Mouse (Mus musculus): ENCODE measurements at regions not wholly inside any gene's neighbourhood (a gene's known extent, or its start where the extent isn't known, plus 50 kb on each side); places are given as distances from the start of the nearest gene placed in this dataset.

DNA sequence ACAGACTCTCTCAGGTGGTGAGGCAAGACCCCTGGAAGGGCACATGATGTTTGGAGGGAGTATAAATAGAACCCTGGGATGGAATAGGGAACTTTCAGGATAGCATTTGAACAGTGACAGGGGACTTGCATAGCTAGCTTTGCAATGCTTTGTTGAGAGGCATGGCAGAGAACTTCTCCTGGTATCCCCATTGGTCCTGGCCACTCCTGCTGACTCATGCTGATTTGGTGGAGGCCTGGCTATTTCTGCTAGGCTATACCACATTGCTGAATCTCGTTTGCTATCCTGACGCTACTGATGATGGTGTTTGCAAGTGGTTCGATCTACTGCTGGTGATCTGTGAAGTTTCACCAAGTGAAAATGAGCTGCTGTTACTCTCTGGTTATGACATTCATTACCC, 276.7 kb upstream of the Klf3 start:
- WGBS = 85% methylated on average over 3 of the region's 3 CpGs

GRCm38 (mm10) chr5:64527962-64528361, 275.2 kb upstream of the Klf3 start:
- no peak for ATAC-seq (replicated peaks)
- Histone ChIP-seq H3K4me2 (replicated peaks) (no peak overlapping the region), H3K9ac (replicated peaks) (no peak overlapping the region), H3K27me3 (no peaks in the 10 kb centered on the region), H3K4me3 (no peak overlapping the region), H3K9me3 (no peaks in the 10 kb centered on the region), H3K36me3 (no peaks in the 10 kb centered on the region), H3K4me1 (no peaks in the 10 kb centered on the region), H3K27ac (replicated peaks) (no peak overlapping the region)
- 77% methylated on average over 3 of the region's 3 CpGs for WGBS

More for the DNA sequence above, 276.7 kb upstream of the Klf3 start:
- no peaks in the 10 kb centered on the region for H3K27me3 ChIP-seq
- H3K4me1 ChIP-seq = no peaks in the 10 kb centered on the region
- H3K27ac ChIP-seq (replicated peaks) = no peak overlapping the region
- no peak for ATAC-seq (replicated peaks)
- H3K9me3 ChIP-seq = no peaks in the 10 kb centered on the region
- no peak overlapping the region for H3K9ac ChIP-seq (replicated peaks)
- H3K36me3 ChIP-seq = no peaks in the 10 kb centered on the region
- no peak overlapping the region for H3K4me2 ChIP-seq (replicated peaks)
- H3K4me3 ChIP-seq = no peak overlapping the region

GRCm38 (mm10) chr5:64534371-64534770, 268.8 kb upstream of the Klf3 start:
- Histone ChIP-seq H3K4me2 (replicated peaks) (no peak overlapping the region), H3K4me1 (no peaks in the 10 kb centered on the region), H3K9ac (replicated peaks) (no peak overlapping the region), H3K36me3 (no peaks in the 10 kb centered on the region), H3K4me3 (no peak overlapping the region), H3K9me3 (no peaks in the 10 kb centered on the region), H3K27ac (replicated peaks) (no peak overlapping the region), H3K27me3 (no peaks in the 10 kb centered on the region)
- WGBS = 89% methylated on average over 4 of the region's 4 CpGs
- ATAC-seq (replicated peaks) = no peak

DNA sequence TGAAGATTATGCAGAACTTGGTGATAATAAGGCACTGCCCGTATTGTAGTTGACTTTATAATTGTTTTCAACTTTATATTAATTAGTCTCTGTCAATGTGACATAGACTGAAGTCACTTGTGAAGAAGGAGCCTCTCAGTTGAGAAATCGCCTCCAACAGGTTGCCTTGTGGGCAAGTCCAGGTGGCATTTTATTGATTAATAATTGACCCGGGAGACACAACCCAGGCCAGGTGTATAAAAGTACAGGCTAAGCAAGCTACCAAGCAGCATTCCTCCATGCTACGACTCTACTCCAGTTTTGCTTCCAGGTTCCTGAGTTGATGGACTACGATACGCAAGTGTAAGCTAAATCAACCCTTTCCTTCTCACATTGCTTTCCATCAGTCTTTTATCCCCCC, 268.2 kb upstream of the Klf3 start:
- H3K9me3 ChIP-seq = no peaks in the 10 kb centered on the region
- no peak overlapping the region for H3K27ac ChIP-seq (replicated peaks)
- H3K4me3 ChIP-seq = no peak overlapping the region
- WGBS = 96% methylated on average over 6 of the region's 6 CpGs
- no peak overlapping the region for H3K9ac ChIP-seq (replicated peaks)
- H3K4me1 ChIP-seq = no peaks in the 10 kb centered on the region
- no peaks in the 10 kb centered on the region for H3K27me3 ChIP-seq
- H3K36me3 ChIP-seq = no peaks in the 10 kb centered on the region
- ATAC-seq (replicated peaks) = no peak
- no peak overlapping the region for H3K4me2 ChIP-seq (replicated peaks)

- Histone ChIP-seq H3K9ac (replicated peaks) (no peak overlapping the region), H3K27me3 (no peaks in the 10 kb centered on the region), H3K4me1 (no peaks in the 10 kb centered on the region), H3K27ac (replicated peaks) (no peak overlapping the region), H3K9me3 (no peaks in the 10 kb centered on the region), H3K4me3 (no peak overlapping the region), H3K36me3 (no peaks in the 10 kb centered on the region), H3K4me2 (replicated peaks) (no peak overlapping the region)
- 94% methylated on average over 4 of the region's 4 CpGs for WGBS
- no peak for ATAC-seq (replicated peaks)
Measured at GRCm38 (mm10) chr5:64535546-64535945, 267.6 kb upstream of the Klf3 start.

- no peaks in the 10 kb centered on the region for H3K4me1 ChIP-seq
- no peak overlapping the region for H3K27ac ChIP-seq (replicated peaks)
- H3K4me3 ChIP-seq = no peak overlapping the region
- H3K27me3 ChIP-seq = no peaks in the 10 kb centered on the region
- no peaks in the 10 kb centered on the region for H3K36me3 ChIP-seq
- 83% methylated on average over 20 of the region's 20 CpGs for WGBS
- no peaks in the 10 kb centered on the region for H3K9me3 ChIP-seq
- ATAC-seq (replicated peaks) = no peak
- H3K4me2 ChIP-seq (replicated peaks) = no peak overlapping the region
- no peak overlapping the region for H3K9ac ChIP-seq (replicated peaks)
Measured at GRCm38 (mm10) chr5:64536393-64537112, 266.6 kb upstream of the Klf3 start.

DNA sequence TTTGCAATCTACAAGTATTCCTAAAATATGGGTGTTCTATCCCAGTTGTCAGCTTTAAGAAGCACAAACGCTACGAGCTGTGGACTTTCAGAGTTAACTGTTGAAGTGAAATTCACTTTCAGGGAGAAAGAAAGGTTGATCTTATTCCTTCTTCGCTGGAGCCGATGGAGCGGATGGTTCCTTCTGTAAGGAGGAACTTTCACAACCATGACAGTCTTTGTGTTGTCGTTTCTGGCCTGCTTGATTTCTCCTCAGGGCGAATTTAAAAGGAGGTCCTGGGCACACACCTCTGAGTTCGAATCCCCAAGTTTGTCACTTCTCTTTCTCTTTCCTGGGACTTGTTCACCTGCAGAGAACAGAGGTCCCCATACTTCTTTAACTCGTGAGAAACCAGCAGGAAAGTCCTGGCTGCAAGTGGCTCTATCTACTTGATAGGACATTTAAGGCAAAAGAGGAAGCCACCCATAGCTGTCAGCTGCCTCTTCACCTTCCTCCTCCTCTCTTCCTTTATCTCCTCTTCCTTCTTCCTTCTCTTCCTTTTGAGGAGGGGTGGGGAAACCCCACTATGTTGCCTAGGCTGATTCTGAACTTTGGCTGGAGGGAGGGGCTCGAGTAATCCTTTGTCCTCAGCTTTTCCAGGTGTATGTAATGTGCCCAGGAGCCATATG, 265.9 kb upstream of the Klf3 start:
- ATAC-seq (replicated peaks) = no peak
- Histone ChIP-seq H3K9me3 (no peaks in the 10 kb centered on the region), H3K9ac (replicated peaks) (no peak overlapping the region), H3K4me3 (no peak overlapping the region), H3K4me1 (no peaks in the 10 kb centered on the region), H3K27me3 (no peaks in the 10 kb centered on the region), H3K36me3 (no peaks in the 10 kb centered on the region), H3K4me2 (replicated peaks) (no peak overlapping the region), H3K27ac (replicated peaks) (no peak overlapping the region)
- WGBS = 88% methylated on average over 10 of the region's 10 CpGs

- Histone ChIP-seq H3K9me3 (no peaks in the 10 kb centered on the region), H3K36me3 (no peaks in the 10 kb centered on the region)
- no peak; the same call in 1 of the 2 replicates for ATAC-seq (replicated peaks)
Measured at GRCm38 (mm10) chr5:64541765-64542164, 261.4 kb upstream of the Klf3 start.

DNA sequence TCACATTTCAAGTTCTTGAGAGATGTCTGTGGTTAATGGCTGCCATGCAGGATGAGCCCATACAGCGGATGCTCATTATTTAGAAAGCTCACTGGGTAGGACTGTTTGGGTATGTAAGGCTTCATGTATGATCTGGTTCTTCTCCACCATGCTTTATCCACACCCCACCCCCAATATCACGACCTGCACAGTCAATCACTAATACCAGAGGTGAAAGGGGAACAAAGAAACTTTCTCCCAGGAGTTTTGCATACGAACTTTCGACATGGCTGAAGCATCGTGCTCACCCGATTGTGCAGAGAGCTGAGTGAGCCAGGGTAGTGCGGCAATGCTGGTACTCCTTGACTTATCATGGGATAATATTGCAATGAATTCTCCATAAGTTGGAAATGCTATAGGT, 247.3 kb upstream of the Klf3 start:
- Histone ChIP-seq H3K4me3 (no peak overlapping the region), H3K4me1 (no peaks in the 10 kb centered on the region), H3K9me3 (no peaks in the 10 kb centered on the region), H3K27ac (replicated peaks) (no peak overlapping the region), H3K4me2 (replicated peaks) (no peak overlapping the region), H3K27me3 (no peaks in the 10 kb centered on the region), H3K36me3 (no peaks in the 10 kb centered on the region), H3K9ac (replicated peaks) (no peak overlapping the region)
- WGBS = 86% methylated on average over 7 of the region's 7 CpGs
- no peak for ATAC-seq (replicated peaks)

More at GRCm38 (mm10) chr5:64541765-64542164, 261.4 kb upstream of the Klf3 start:
- H3K27ac ChIP-seq (replicated peaks) = no peak overlapping the region
- H3K4me2 ChIP-seq (replicated peaks) = no peak overlapping the region
- H3K9ac ChIP-seq (replicated peaks) = no peak overlapping the region
- no peak overlapping the region for H3K4me3 ChIP-seq
- H3K4me1 ChIP-seq = no peaks in the 10 kb centered on the region
- H3K27me3 ChIP-seq = no peaks in the 10 kb centered on the region

- 94% methylated on average over 13 of the region's 13 CpGs for WGBS
- Histone ChIP-seq H3K9me3 (no peaks in the 10 kb centered on the region), H3K36me3 (no peaks in the 10 kb centered on the region)
Measured at GRCm38 (mm10) chr5:64566451-64567390, 236.5 kb upstream of the Klf3 start.

DNA sequence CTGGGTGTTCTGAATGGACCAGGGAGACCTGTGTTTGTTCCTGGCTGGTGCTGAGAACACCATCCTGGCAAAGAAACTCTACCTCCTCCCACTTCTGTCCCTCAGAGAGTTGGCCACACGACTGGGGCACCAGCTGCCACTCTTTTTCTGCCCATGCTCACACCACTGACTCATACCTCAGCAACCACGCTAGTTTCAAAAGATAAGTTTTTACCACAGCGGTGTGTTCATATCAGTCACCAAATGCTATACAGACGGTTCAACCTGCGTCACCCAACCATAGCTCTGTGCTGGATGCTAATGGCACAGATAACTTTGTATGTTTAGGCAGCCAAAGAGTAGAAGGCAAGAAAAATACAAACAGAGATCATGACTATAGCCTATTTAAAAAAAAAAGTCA, 235.4 kb upstream of the Klf3 start:
- Histone ChIP-seq H3K36me3 (no peaks in the 10 kb centered on the region), H3K27ac (replicated peaks) (no peak overlapping the region), H3K9ac (replicated peaks) (no peak overlapping the region), H3K4me2 (replicated peaks) (no peak overlapping the region), H3K9me3 (no peaks in the 10 kb centered on the region), H3K27me3 (no peaks in the 10 kb centered on the region), H3K4me3 (no peak overlapping the region), H3K4me1 (no peaks in the 10 kb centered on the region)
- WGBS = 91% methylated on average over 5 of the region's 5 CpGs
- ATAC-seq (replicated peaks) = no peak

More at GRCm38 (mm10) chr5:64566451-64567390, 236.5 kb upstream of the Klf3 start:
- H3K27me3 ChIP-seq = no peaks in the 10 kb centered on the region
- H3K4me1 ChIP-seq = no peaks in the 10 kb centered on the region
- ATAC-seq (replicated peaks) = no peak
- H3K4me2 ChIP-seq (replicated peaks) = no peak overlapping the region
- no peak overlapping the region for H3K9ac ChIP-seq (replicated peaks)
- H3K4me3 ChIP-seq = no peak overlapping the region
- H3K27ac ChIP-seq (replicated peaks) = no peak overlapping the region

DNA sequence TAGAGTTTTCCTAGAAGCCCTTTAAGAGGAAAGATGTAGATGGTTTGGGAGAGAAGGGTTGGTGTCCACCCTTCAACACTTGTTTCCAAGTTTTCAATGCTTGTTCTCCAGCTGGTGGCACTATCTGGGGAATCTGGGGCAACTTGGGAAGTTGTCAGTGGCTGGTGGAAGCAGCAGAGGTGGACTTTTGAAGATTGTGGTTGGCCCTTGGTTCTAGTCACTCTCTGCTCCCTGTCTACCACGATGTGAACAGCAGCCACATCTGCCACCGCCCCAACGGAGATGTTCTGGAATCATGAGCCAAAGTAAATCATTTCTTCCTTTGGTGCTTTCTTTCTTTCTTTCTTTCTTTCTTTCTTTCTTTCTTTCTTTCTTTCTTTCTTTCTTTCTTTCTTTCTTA, 234.9 kb upstream of the Klf3 start:
- 95% methylated on average over 3 of the region's 3 CpGs for whole genome bisulfite sequencing
- no peaks in the 10 kb centered on the region for H3K27me3 ChIP-seq
- no peak overlapping the region for H3K4me2 ChIP-seq (replicated peaks)
- no peak overlapping the region for H3K4me3 ChIP-seq
- no peaks in the 10 kb centered on the region for H3K9me3 ChIP-seq
- no peak overlapping the region for H3K27ac ChIP-seq (replicated peaks)
- no peaks in the 10 kb centered on the region for H3K36me3 ChIP-seq
- no peak overlapping the region for H3K9ac ChIP-seq (replicated peaks)
- no peak for ATAC-seq (replicated peaks)
- no peaks in the 10 kb centered on the region for H3K4me1 ChIP-seq
